Mouse (Mus musculus) ES-Bruce4 (cell line): Measurements from ENCODE around the gene Sox12.

Source experiments
- CTCF ChIP-seq: IDR thresholded peaks from one replicate; pipeline ENCODE4 v1.8.1; 2011; ENCODE audit warnings: low read depth, low read length
- EP300 ChIP-seq: IDR thresholded peaks from 2 replicates; pipeline ENCODE4 v1.6.1; 2011; ENCODE audit warnings: low read depth, low read length; ENCODE audit not compliant: insufficient read depth
- POLR2A ChIP-seq: IDR thresholded peaks from one replicate; pipeline ENCODE4 v1.8.1; 2011; ENCODE audit warnings: low read length; ENCODE audit not compliant: insufficient read depth

GRCm38 (mm10) chr2:152442322-152442721, 44.5 kb upstream of the Sox12 start:
- TF ChIP-seq EP300 (no peak), CTCF (no peak), POLR2A (no peak)
